19 mouse cellular contexts compared by ENCODE assay signal in genomic region chr4:85844381-85844780, GRCm38 (mm10).
A peak's percentile ranks its signal among the peaks of the same experiment; 100 is the strongest.
DNase-seq lines count a peak whose midpoint lies in the region; ATAC-seq and TF ChIP-seq lines count a peak whose summit lies in the region.
"Had no signal": no experiment of that assay in that cellular context is flagged by ENCODE, and none has a peak within 500 bp of the region (broad histone marks: within the 10 kb centered on the region; RNA-seq: fewer than 3 reads in every experiment).

No protein-coding gene starts in this region.

- H3K27ac ChIP-seq in cerebellum, adult 2 months (ENCODE audit: insufficient read depth, low read length), result no peak overlapping the region
- H3K27ac ChIP-seq: embryonic facial prominence, embryonic 13.5 days; forebrain, embryonic 12.5 days; heart, adult 2 months; hindbrain, embryonic 10.5 days; hindbrain, embryonic 14.5 days; intestine, embryonic 15.5 days had no signal

- no peak overlapping the region for H3K4me3 ChIP-seq in cerebellum, adult 2 months (replicated peaks; ENCODE audit: insufficient read depth, low read depth, low read length)
- H3K4me3 ChIP-seq: embryonic facial prominence, embryonic 13.5 days; forebrain, embryonic 12.5 days; heart, adult 2 months; heart, embryonic 12.5 days; hindbrain, embryonic 10.5 days; intestine, embryonic 15.5 days had no signal

- peak; percentile 87 for ATAC-seq in cerebellum, adult (ENCODE audit: insufficient number of reproducible peaks, low FRiP score, low TSS enrichment)
- ATAC-seq: forebrain, embryonic 16.5 days; intestine, embryonic 15.5 days; Patski had no signal

- no peak for TF ChIP-seq CTCF in cerebellum, adult 2 months (IDR thresholded peaks at IDR 0.05; ENCODE audit: borderline replicate concordance, insufficient read depth, low read depth, low read length)

- peaks cover 7% of the 10 kb centered on the region; the same call in 1 of the 2 replicates for H3K4me1 ChIP-seq in cerebellum, adult 2 months (ENCODE audit: control insufficient read depth, insufficient read depth, low read length)
- H3K4me1 ChIP-seq: forebrain, embryonic 12.5 days; heart, embryonic 12.5 days; intestine, embryonic 15.5 days had no signal

- TF ChIP-seq POLR2A in cerebellum, adult 2 months (IDR thresholded peaks at IDR 0.05; ENCODE audit: borderline replicate concordance, insufficient read depth, low read length), result no peak

- DNase-seq in cerebellum, postnatal 4 days (ENCODE audit: low spot score in 2 of 2), result no peak
- peak; percentile 51 to 72 for DNase-seq in cerebellum, adult 2 months
- DNase-seq in cerebellum, postnatal 10 days, result peak; percentile 62 to 68
- no peak for DNase-seq in adrenal gland, adult (ENCODE audit: inconsistent age in 2 of 2, low spot score in 1 of 2)
- DNase-seq in kidney, adult 9 months, result no peak
- DNase-seq in T-cell, adult 2 months (ENCODE audit: low spot score), result no peak
- DNase-seq: adrenal gland, postnatal 10 days; gastrocnemius, postnatal 14 days; heart, adult 2 months; kidney, adult 18-20 months had no signal

- H3K27me3 ChIP-seq in cerebellum, adult 2 months (ENCODE audit: control insufficient read depth, insufficient read depth, low read length), result no peaks in the 10 kb centered on the region
- H3K27me3 ChIP-seq: embryonic facial prominence, embryonic 13.5 days; forebrain, embryonic 12.5 days; heart, embryonic 12.5 days; intestine, embryonic 15.5 days had no signal

Comparison
In these comparisons a context has a peak if more than half of its experiments do, and no peak if none do; other contexts are left out.
1. DNase-seq: peak in cerebellum, adult 2 months (2 of 2) and cerebellum, postnatal 10 days (2 of 2); none in cerebellum, postnatal 4 days (0 of 2), adrenal gland, adult (0 of 2), kidney, adult 9 months (single experiment) and T-cell, adult 2 months (single experiment).